Mouse (Mus musculus) forebrain, embryonic 14.5 days (tissue): ENCODE measurements around the gene Rasa3. TPM values are rescaled to one million over a fixed set of nuclear protein-coding genes. Genes with fewer than 3 reads are reported as not detected.

ENCODE experiments used
- ATAC-seq: fragments of 200-750 bp; cut with Nextera tagmentation; 2 replicates; pipeline ENCODE4 v1.8.0; 2017; ENCODE audit warnings: mild to moderate bottlenecking, moderate library complexity
- DNase-seq: peaks from one replicate; pipeline ENCODE4 v3.0.0-alpha.2; 2015; ENCODE audit warnings: low spot score
- H3K27ac ChIP-seq: fragments of 300-500 bp; sonication (generic); 2 replicates; pipeline ENCODE4 v1.5.1; 2014; ENCODE audit warnings: low read depth, mild to moderate bottlenecking, control low read depth, low read length, moderate library complexity
- H3K27me3 ChIP-seq: fragments of 300-500 bp; sonication (generic); replicated peaks from 2 replicates; pipeline ENCODE4 v1.6.1; 2014; ENCODE audit warnings: low read length, control low read depth, mixed read lengths; ENCODE audit not compliant: control insufficient read depth, insufficient read depth
- H3K36me3 ChIP-seq: fragments of 300-500 bp; sonication (generic); 2 replicates; pipeline ENCODE4 v1.6.1; 2014; ENCODE audit warnings: low read length, control low read depth; ENCODE audit not compliant: control insufficient read depth, insufficient read depth
- H3K4me1 ChIP-seq: fragments of 300-500 bp; sonication (generic); 2 replicates; pipeline ENCODE4 v1.6.1; 2014; ENCODE audit warnings: antibody characterized with exemption, low read length, control low read depth; ENCODE audit not compliant: control insufficient read depth, insufficient read depth
- H3K4me2 ChIP-seq: fragments of 300-500 bp; sonication (generic); 2 replicates; pipeline ENCODE4 v1.6.1; 2014; ENCODE audit warnings: mild to moderate bottlenecking, control low read depth, low read length
- H3K4me3 ChIP-seq: fragments of 300-500 bp; sonication (generic); 2 replicates; pipeline ENCODE4 v1.5.1; 2014; ENCODE audit warnings: low read depth, low read length, control low read depth
- H3K9ac ChIP-seq: fragments of 300-500 bp; sonication (generic); 2 replicates; pipeline ENCODE4 v1.6.1; 2014; ENCODE audit warnings: mild to moderate bottlenecking, low read length, control low read depth, moderate library complexity
- H3K9me3 ChIP-seq: fragments of 300-500 bp; sonication (generic); replicated peaks from 2 replicates; pipeline ENCODE4 v1.6.1; 2016; ENCODE audit warnings: low read length, control low read depth, mixed read lengths; ENCODE audit not compliant: control insufficient read depth
- WGBS: fragments of 180-500 bp; shearing (Covaris S2); extraction: QIAGEN DNeasy Blood & Tissue Kit; methylation state at CpG from one replicate; pipeline ENCODE4 v1.1.7; 2014; 5-methylcytosine and 5-hydroxymethylcytosine counted together
- polyA plus RNA-seq: library from polyadenylated mRNA; unstranded; fragments of >200 nt; fragmentation: Nextera tagmentation; extraction: Ambion mirVana; gene quantifications from 2 replicates; pipeline ENCODE4 v1.2.1, GENCODE M21; 2014

The Rasa3 gene
- polyA plus RNA-seq, result 17.3 and 22.3 TPM in 2 replicates

GRCm38 (mm10) chr8:13677413-13677883, at the start of gene Rasa3:
Rasa3 (minus strand) TSS chr8:13677603.
- no peaks in the 10 kb centered on the region for H3K36me3 ChIP-seq
- peak within 1 kb of the TSS; percentile 77 for H3K9ac ChIP-seq
- peaks cover 8% of the 10 kb centered on the region for H3K4me1 ChIP-seq
- under 1% methylated on average over 36 of the region's 42 CpGs for WGBS
- ATAC-seq (peak; percentile 99), DNase-seq (peak; percentile 98)
- peak within 1 kb of the TSS; percentile 77 for H3K4me3 ChIP-seq
- H3K27ac ChIP-seq, result peak within 1 kb of the TSS; percentile 82
- no peaks in the 10 kb centered on the region for H3K9me3 ChIP-seq
- no peaks in the 10 kb centered on the region for H3K27me3 ChIP-seq
- peak within 1 kb of the TSS; percentile 79 for H3K4me2 ChIP-seq

- Histone ChIP-seq H3K4me2 (no peak overlapping the region), H3K36me3 (no peaks in the 10 kb centered on the region), H3K9me3 (no peaks in the 10 kb centered on the region), H3K4me1 (no peaks in the 10 kb centered on the region), H3K27me3 (no peaks in the 10 kb centered on the region), H3K4me3 (no peak overlapping the region), H3K9ac (no peak overlapping the region), H3K27ac (no peak overlapping the region)
- ATAC-seq (no peak), DNase-seq (peak; percentile 63)
Observed at GRCm38 (mm10) chr8:13725722-13726121, 48.3 kb upstream of the Rasa3 start.

- WGBS, result 93% methylated on average over 8 of the region's 8 CpGs
- Histone ChIP-seq H3K27ac (no peak overlapping the region), H3K36me3 (no peaks in the 10 kb centered on the region), H3K9ac (no peak overlapping the region), H3K4me1 (no peaks in the 10 kb centered on the region), H3K4me2 (no peak overlapping the region), H3K9me3 (no peaks in the 10 kb centered on the region), H3K4me3 (no peak overlapping the region), H3K27me3 (no peaks in the 10 kb centered on the region)
- no peak for ATAC-seq
- no peak for DNase-seq
Observed at GRCm38 (mm10) chr8:13718980-13719379, 41.6 kb upstream of the Rasa3 start.

- WGBS, result 91% methylated on average over 5 of the region's 5 CpGs
- Histone ChIP-seq H3K27ac (no peak overlapping the region), H3K9ac (no peak overlapping the region), H3K4me2 (no peak overlapping the region), H3K9me3 (no peaks in the 10 kb centered on the region), H3K4me1 (peaks cover 6% of the 10 kb centered on the region), H3K4me3 (no peak overlapping the region), H3K27me3 (no peaks in the 10 kb centered on the region), H3K36me3 (no peaks in the 10 kb centered on the region)
- DNase-seq, result no peak
- ATAC-seq, result no peak
Observed at GRCm38 (mm10) chr8:13708514-13708913, 31.1 kb upstream of the Rasa3 start.

GRCm38 (mm10) chr8:13706918-13707317, 29.5 kb upstream of the Rasa3 start:
- peaks cover 6% of the 10 kb centered on the region for H3K4me1 ChIP-seq
- no peak overlapping the region for H3K4me3 ChIP-seq
- H3K36me3 ChIP-seq, result no peaks in the 10 kb centered on the region
- 85% methylated on average over 5 of the region's 5 CpGs for WGBS
- H3K4me2 ChIP-seq, result no peak overlapping the region
- ATAC-seq, result no peak
- H3K27ac ChIP-seq, result no peak overlapping the region
- no peaks in the 10 kb centered on the region for H3K9me3 ChIP-seq
- no peak for DNase-seq
- no peaks in the 10 kb centered on the region for H3K27me3 ChIP-seq
- no peak overlapping the region for H3K9ac ChIP-seq

- Histone ChIP-seq H3K9ac (peak within 1 kb of the TSS; percentile 2; the same call in 1 of the 2 replicates), H3K4me1 (peaks cover 6% of the 10 kb centered on the region)
Observed at GRCm38 (mm10) chr8:13705668-13706067, 28.3 kb upstream of the Rasa3 start, which contains the start of gene Cfap97d2. Cfap97d2 (plus strand) TSS chr8:13705889.

GRCm38 (mm10) chr8:13704301-13704700, 26.9 kb upstream of the Rasa3 start:
- Histone ChIP-seq H3K4me2 (no peak overlapping the region), H3K9ac (no peak overlapping the region), H3K4me3 (no peak overlapping the region), H3K36me3 (no peaks in the 10 kb centered on the region), H3K27ac (no peak overlapping the region), H3K4me1 (peaks cover 6% of the 10 kb centered on the region), H3K9me3 (no peaks in the 10 kb centered on the region), H3K27me3 (no peaks in the 10 kb centered on the region)
- ATAC-seq (no peak), DNase-seq (no peak)
- WGBS, result 95% methylated on average over 4 of the region's 4 CpGs

More at GRCm38 (mm10) chr8:13705668-13706067, 28.3 kb upstream of the Rasa3 start, which contains the start of gene Cfap97d2:
- peak within 1 kb of the TSS; percentile 42 for H3K4me2 ChIP-seq
- no peaks in the 10 kb centered on the region for H3K36me3 ChIP-seq
- WGBS, result 0% methylated on average over 5 of the region's 5 CpGs
- H3K9me3 ChIP-seq, result no peaks in the 10 kb centered on the region
- ATAC-seq (peak; percentile 99), DNase-seq (peak; percentile 95)
- H3K4me3 ChIP-seq, result peak within 1 kb of the TSS; percentile 17
- peak within 1 kb of the TSS; percentile 45 for H3K27ac ChIP-seq
- H3K27me3 ChIP-seq, result no peaks in the 10 kb centered on the region

GRCm38 (mm10) chr8:13703756-13704155, 26.4 kb upstream of the Rasa3 start:
- Histone ChIP-seq H3K9ac (no peak overlapping the region), H3K27ac (no peak overlapping the region), H3K27me3 (no peaks in the 10 kb centered on the region), H3K4me1 (peaks cover 6% of the 10 kb centered on the region), H3K36me3 (no peaks in the 10 kb centered on the region), H3K4me2 (no peak overlapping the region), H3K9me3 (no peaks in the 10 kb centered on the region), H3K4me3 (no peak overlapping the region)
- DNase-seq (no peak), ATAC-seq (no peak)
- WGBS, result 93% methylated on average over 6 of the region's 6 CpGs

GRCm38 (mm10) chr8:13702755-13703154, 25.4 kb upstream of the Rasa3 start:
- Histone ChIP-seq H3K36me3 (no peaks in the 10 kb centered on the region), H3K9ac (no peak overlapping the region), H3K4me2 (no peak overlapping the region), H3K4me3 (no peak overlapping the region), H3K27ac (no peak overlapping the region), H3K27me3 (no peaks in the 10 kb centered on the region), H3K9me3 (no peaks in the 10 kb centered on the region), H3K4me1 (peaks cover 6% of the 10 kb centered on the region)
- DNase-seq (no peak), ATAC-seq (no peak)
- 50% methylated on average over 4 of the region's 4 CpGs for WGBS
